Mouse (Mus musculus) hindbrain, embryonic 10.5 days (tissue): ENCODE results near the gene Mmaa. TPM values are rescaled to one million over a fixed set of nuclear protein-coding genes. Genes with fewer than 3 reads are reported as not detected.

Experiments used
- DNase-seq: peaks from one replicate; pipeline ENCODE4 v3.0.0-alpha.2; 2017; ENCODE audit warnings: low spot score
- H3K27ac ChIP-seq: fragments of 300-500 bp; sonication (generic); 2 replicates; pipeline ENCODE4 v1.5.1; 2016; ENCODE audit warnings: mild to moderate bottlenecking, moderate library complexity
- H3K27me3 ChIP-seq: fragments of 300-500 bp; sonication (generic); 2 replicates; pipeline ENCODE4 v1.6.1; 2016; ENCODE audit warnings: mild to moderate bottlenecking; ENCODE audit not compliant: poor library complexity, insufficient read depth, severe bottlenecking
- H3K36me3 ChIP-seq: fragments of 300-500 bp; sonication (generic); 2 replicates; pipeline ENCODE4 v1.6.1; 2016; ENCODE audit warnings: mild to moderate bottlenecking, moderate library complexity
- H3K4me1 ChIP-seq: fragments of 300-500 bp; sonication (generic); replicated peaks from 2 replicates; pipeline ENCODE4 v1.6.1; 2016; ENCODE audit warnings: mild to moderate bottlenecking
- H3K4me3 ChIP-seq: fragments of 300-500 bp; sonication (generic); 2 replicates; pipeline ENCODE4 v1.5.1; 2016; ENCODE audit warnings: mild to moderate bottlenecking, moderate library complexity
- H3K9me3 ChIP-seq: fragments of 300-500 bp; sonication (generic); 2 replicates; pipeline ENCODE4 v1.6.1; 2016; ENCODE audit warnings: mild to moderate bottlenecking, moderate library complexity
- WGBS: fragments of 180-500 bp; shearing (Covaris S2); methylation state at CpG from one replicate; pipeline ENCODE4 v1.1.7; 2016; 5-methylcytosine and 5-hydroxymethylcytosine counted together
- polyA plus RNA-seq: library from polyadenylated mRNA; unstranded; fragments of >200 nt; fragmentation: Nextera tagmentation; extraction: Ambion mirVana; gene quantifications from 2 replicates; pipeline ENCODE4 v1.2.1, GENCODE M21; 2016

The Mmaa gene
- polyA plus RNA-seq, 1 experiment from 2014 or later, result 10.7 TPM

DNA sequence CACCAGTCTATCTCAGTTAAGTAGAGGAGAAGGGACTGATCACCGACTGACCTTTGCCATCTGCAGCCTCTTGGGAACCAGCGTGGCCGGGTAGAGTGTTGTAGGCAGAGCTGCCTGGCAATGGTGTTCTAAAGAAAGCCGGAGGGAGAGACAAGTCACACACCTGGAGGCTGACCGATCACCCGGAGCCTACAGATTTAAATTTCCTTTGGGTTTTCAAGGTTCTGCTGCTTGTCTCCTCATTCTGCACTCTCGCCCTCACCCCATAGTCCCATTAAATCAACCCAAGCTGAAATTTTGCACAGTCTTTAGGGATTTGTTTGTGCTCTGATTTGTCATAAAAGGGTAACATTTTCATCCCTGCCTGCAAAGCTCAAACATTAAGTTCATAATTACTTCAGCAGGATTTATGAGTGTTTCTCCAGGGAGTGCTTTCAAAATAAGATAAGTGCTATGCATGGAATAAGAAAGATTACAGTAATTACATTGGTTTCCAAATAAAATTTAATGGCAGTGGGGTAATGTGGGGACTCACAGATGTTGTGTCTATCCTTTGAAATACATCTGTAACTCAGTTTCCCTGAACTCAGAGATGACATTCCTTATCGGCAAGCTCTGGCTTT, 65.4 kb downstream of the Mmaa start:
- Histone ChIP-seq H3K36me3 (no peaks in the 10 kb centered on the region), H3K9me3 (0 out of 2 replicates have a peak, but pooled peaks cover 3% of the 10 kb centered on the region), H3K27ac (no peak overlapping the region), H3K4me3 (no peak overlapping the region), H3K4me1 (peaks cover 2% of the 10 kb centered on the region; the same call in 1 of the 2 replicates), H3K27me3 (no peaks in the 10 kb centered on the region)
- DNase-seq, result no peak
- 88% methylated on average over 8 of the region's 8 CpGs for WGBS

DNA sequence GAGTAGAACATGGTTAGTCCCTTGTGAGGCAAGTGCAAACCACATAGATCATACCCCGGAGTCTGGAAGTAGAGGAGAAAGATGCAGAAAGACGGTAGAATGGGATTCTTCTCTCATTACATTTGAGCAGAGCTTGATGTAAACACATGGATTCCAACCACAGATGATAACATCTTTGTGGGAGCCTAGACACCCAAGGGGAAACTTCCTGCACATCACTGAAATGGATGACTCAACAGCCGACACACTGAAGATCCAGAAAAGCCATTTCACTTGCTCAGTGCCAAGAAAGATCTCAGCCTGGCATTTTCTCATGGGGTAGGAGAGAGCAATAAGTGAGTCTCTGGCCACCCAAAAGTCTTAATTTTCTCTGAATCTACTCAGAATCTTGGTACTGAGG, 66.8 kb downstream of the Mmaa start:
- H3K27me3 ChIP-seq, result no peaks in the 10 kb centered on the region
- WGBS, result 90% methylated on average over 3 of the region's 3 CpGs
- H3K4me1 ChIP-seq, result peaks cover 14% of the 10 kb centered on the region
- no peak overlapping the region for H3K4me3 ChIP-seq
- H3K36me3 ChIP-seq, result no peaks in the 10 kb centered on the region
- H3K27ac ChIP-seq, result no peak overlapping the region
- 0 out of 2 replicates have a peak, but pooled peaks cover 3% of the 10 kb centered on the region for H3K9me3 ChIP-seq
- no peak for DNase-seq

DNA sequence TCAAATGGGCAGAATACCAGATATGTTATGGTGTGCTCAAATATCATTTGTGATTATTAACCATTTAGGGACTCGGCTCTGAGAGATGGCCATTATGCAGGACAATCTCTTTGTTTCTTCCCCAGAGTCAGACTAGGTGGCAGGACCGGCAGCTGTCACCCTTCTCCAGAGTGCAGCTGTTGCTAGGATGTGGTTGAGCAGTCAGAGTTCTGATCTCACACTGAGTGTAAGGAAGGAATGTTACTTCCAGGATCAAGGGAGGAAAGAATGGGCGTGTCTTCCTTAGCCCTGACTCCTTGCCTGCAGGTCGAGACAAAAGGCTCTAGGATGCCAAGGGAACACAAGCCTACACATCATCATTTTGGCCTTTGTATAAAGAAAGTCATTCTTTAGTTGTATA, 67.5 kb downstream of the Mmaa start:
- peaks cover 19% of the 10 kb centered on the region for H3K4me1 ChIP-seq
- DNase-seq, result no peak
- no peaks in the 10 kb centered on the region for H3K27me3 ChIP-seq
- H3K27ac ChIP-seq, result no peak overlapping the region
- 0 out of 2 replicates have a peak, but pooled peaks cover 3% of the 10 kb centered on the region for H3K9me3 ChIP-seq
- no peak overlapping the region for H3K4me3 ChIP-seq
- no peaks in the 10 kb centered on the region for H3K36me3 ChIP-seq
- WGBS, result 83% methylated on average over 4 of the region's 4 CpGs

DNA sequence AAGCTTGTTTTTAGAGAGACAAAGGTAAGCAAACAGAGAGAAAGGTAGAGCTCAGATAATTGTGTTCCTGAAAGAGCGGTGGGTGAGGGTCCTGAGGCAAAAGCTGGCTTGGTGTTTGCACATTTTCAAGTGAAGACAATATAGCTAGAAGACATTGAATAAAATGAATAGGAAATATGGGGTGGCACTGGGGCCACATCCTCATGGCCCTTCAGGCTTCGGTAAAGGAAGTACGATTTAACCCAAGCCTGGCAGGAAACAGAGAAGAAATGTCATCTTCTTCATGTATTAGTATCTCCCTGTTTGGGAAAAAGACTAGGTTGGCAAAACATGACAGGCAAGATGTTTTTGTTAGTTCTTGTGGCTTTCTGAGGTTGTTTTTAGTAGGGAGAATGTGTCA, 68.7 kb downstream of the Mmaa start:
- H3K27me3 ChIP-seq, result no peaks in the 10 kb centered on the region
- WGBS, result 96% methylated on average over 3 of the region's 3 CpGs
- peaks cover 22% of the 10 kb centered on the region for H3K4me1 ChIP-seq
- H3K27ac ChIP-seq, result no peak overlapping the region
- H3K4me3 ChIP-seq, result no peak overlapping the region
- H3K36me3 ChIP-seq, result no peaks in the 10 kb centered on the region
- no peak for DNase-seq
- H3K9me3 ChIP-seq, result 0 out of 2 replicates have a peak, but pooled peaks cover 3% of the 10 kb centered on the region

DNA sequence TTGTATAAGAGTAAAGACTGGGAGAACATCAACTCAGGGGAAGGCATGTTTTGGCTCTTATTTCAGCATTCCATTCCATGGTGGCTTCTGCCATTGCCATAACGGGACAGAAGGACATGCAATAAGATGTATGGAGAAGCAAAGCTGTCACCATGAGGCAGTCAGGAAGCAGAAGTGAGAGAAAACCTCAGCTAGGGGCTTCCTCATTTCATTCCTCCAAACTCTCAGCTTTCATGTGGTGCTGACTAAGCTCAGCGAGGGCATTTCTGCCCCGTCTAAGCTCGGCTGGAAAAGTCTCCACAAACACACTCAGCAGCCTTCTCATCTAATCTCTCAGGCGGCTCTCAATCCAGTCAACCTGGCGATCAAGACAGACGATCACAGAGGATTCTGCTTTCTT, 69.2 kb downstream of the Mmaa start:
- WGBS, result 82% methylated on average over 7 of the region's 7 CpGs
- no peak for DNase-seq
- Histone ChIP-seq H3K36me3 (no peaks in the 10 kb centered on the region), H3K4me1 (peaks cover 22% of the 10 kb centered on the region), H3K27ac (no peak overlapping the region), H3K27me3 (no peaks in the 10 kb centered on the region), H3K9me3 (0 out of 2 replicates have a peak, but pooled peaks cover 3% of the 10 kb centered on the region), H3K4me3 (no peak overlapping the region)

DNA sequence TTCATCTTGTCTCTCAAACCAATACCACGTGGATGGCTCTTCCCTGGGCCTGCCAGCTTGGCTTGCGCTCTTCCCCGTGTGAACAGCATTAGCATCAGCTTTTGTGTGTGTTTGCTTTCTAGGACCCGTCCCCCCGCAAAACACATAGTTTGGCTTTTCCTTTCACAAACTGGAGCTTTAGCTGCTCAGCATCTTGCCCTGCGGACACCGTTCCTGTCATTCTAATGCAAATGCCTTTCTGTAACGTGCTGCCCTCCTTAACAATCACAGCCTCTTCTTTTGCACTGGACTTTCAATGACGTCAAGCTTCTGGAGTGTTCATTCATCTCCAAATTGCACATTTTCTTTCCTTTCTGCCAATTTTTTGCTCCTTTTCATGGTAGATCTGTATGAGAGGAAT, 70.4 kb downstream of the Mmaa start:
- Histone ChIP-seq H3K9me3 (0 out of 2 replicates have a peak, but pooled peaks cover 3% of the 10 kb centered on the region), H3K4me1 (peaks cover 22% of the 10 kb centered on the region), H3K27ac (peak overlapping the region; percentile 69; the same call in 1 of the 2 replicates), H3K27me3 (no peaks in the 10 kb centered on the region), H3K4me3 (no peak overlapping the region), H3K36me3 (no peaks in the 10 kb centered on the region)
- no peak for DNase-seq
- WGBS, result 52% methylated on average over 9 of the region's 9 CpGs

DNA sequence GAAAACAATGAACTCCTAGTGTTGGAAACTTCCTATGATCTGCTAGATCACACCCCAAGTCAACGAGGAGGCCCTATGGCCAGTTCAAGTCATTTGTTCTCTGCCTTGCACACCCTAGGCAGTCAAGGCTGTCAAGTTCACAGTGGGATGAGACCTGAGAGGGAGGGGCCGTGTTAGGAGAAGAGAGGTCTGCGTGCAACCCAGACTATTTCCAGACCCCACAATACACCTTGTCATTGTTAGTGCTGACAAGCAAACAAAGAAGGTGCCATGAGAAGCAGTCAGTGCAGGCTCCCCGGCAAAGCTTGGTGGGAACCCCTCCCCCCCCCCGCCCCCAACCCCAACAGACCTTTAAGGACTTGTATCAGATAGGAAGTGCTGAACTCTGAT, 72.0 kb downstream of the Mmaa start:
- H3K4me1 ChIP-seq, result peaks cover 22% of the 10 kb centered on the region
- H3K27ac ChIP-seq, result no peak overlapping the region; the same call in 1 of the 2 replicates
- DNase-seq, result no peak
- no peaks in the 10 kb centered on the region for H3K27me3 ChIP-seq
- 0 out of 2 replicates have a peak, but pooled peaks cover 3% of the 10 kb centered on the region for H3K9me3 ChIP-seq
- H3K36me3 ChIP-seq, result no peaks in the 10 kb centered on the region
- WGBS, result 74% methylated on average over 5 of the region's 5 CpGs
- no peak overlapping the region for H3K4me3 ChIP-seq

DNA sequence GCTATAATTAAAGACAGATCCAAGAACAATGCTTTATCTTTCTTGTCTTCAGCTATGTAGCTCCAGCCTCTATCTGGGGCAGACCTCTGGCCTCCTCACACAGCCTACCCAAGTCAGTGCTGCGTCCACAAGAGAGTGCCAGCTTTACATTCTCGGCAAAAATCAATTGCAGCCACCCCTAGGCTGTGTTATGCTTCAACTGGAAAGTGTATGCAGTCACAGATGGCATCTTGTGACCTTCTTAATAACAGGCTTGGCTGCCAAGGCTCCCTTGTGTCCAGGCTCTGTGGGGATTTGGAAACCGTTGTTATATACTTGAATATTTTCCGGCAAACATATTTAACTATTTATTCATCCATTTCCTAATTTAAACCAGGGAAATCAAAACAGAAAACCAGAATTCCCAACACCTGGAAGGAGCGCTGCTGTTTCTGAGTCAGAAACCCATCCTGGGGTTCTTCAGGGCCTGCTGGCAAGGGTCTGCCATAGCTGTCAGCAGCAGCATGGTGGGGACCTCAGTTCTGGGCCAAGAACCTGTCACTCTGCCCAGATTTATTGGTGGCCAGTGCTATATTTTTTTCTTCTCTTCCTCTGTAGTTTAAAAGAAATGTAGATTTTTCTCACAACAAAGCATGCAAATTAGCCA, 72.5 kb downstream of the Mmaa start:
- WGBS, result 69% methylated on average over 5 of the region's 5 CpGs
- no peak overlapping the region for H3K4me3 ChIP-seq
- 0 out of 2 replicates have a peak, but pooled peaks cover 3% of the 10 kb centered on the region for H3K9me3 ChIP-seq
- H3K27me3 ChIP-seq, result no peaks in the 10 kb centered on the region
- no peak for DNase-seq
- H3K36me3 ChIP-seq, result no peaks in the 10 kb centered on the region
- no peak overlapping the region for H3K27ac ChIP-seq
- H3K4me1 ChIP-seq, result peaks cover 22% of the 10 kb centered on the region

Other genes starting within 250 kb of the Mmaa start
- not detected in 2 replicates for gene 1700011L22Rik, start 46.4 kb downstream of the Mmaa start, polyA plus RNA-seq
- 41.5 and 45.9 TPM in 2 replicates for gene Smad1, start 104.6 kb upstream of the Mmaa start, polyA plus RNA-seq